17 mouse cellular contexts compared by ENCODE assay signal in genomic region chr8:69926901-69927300, GRCm38 (mm10).
"Had no signal": no experiment of that assay in that cellular context is flagged by ENCODE, and none has a peak within 500 bp of the region (broad histone marks: within the 10 kb centered on the region; RNA-seq: fewer than 3 reads in every experiment).

No protein-coding gene starts in this region.

- H3K4me1 ChIP-seq: neural tube, embryonic 12.5 days; neural tube, embryonic 13.5 days; neural tube, embryonic 15.5 days; stomach, embryonic 15.5 days had no signal

- H3K27me3 ChIP-seq: neural tube, embryonic 12.5 days; neural tube, embryonic 13.5 days; neural tube, embryonic 15.5 days; stomach, embryonic 15.5 days had no signal

- H3K4me2 ChIP-seq: neural tube, embryonic 12.5 days; neural tube, embryonic 13.5 days; neural tube, embryonic 15.5 days; stomach, embryonic 15.5 days had no signal

- H3K9me3 ChIP-seq: neural tube, embryonic 12.5 days; neural tube, embryonic 13.5 days; neural tube, embryonic 15.5 days; stomach, embryonic 15.5 days had no signal

- H3K27ac ChIP-seq: neural tube, embryonic 12.5 days; neural tube, embryonic 13.5 days; neural tube, embryonic 15.5 days; stomach, embryonic 15.5 days; stomach, postnatal 0 days had no signal

- DNase-seq: retina, postnatal 1 day; right cerebral cortex, adult 18-20 months; right cerebral cortex, postnatal 14 days; right cerebral cortex, postnatal 25 days; right cerebral cortex, postnatal 4 days; spleen, adult 18-20 months; thymus, adult 18-20 months; thymus, adult 2 months; thymus, postnatal 14 days; thymus, postnatal 25 days; thymus, postnatal 36 days; thymus, postnatal 4 days had no signal

- H3K36me3 ChIP-seq: neural tube, embryonic 13.5 days; neural tube, embryonic 15.5 days had no signal

- H3K4me3 ChIP-seq: neural tube, embryonic 12.5 days; neural tube, embryonic 13.5 days; neural tube, embryonic 15.5 days; stomach, embryonic 15.5 days had no signal

- H3K9ac ChIP-seq: neural tube, embryonic 12.5 days; neural tube, embryonic 13.5 days; neural tube, embryonic 15.5 days; stomach, embryonic 15.5 days had no signal
